Mouse (Mus musculus) cerebellum, postnatal 25 days (tissue): ENCODE measurements around the gene Cdt1.

ENCODE experiments used
- DNase-seq, 2 experiments: peaks; one replicate each; pipeline ENCODE4 v3.0.0; 2021; ENCODE audit warnings: mixed read lengths in 2 of 2

Gene Cdt1

DNA sequence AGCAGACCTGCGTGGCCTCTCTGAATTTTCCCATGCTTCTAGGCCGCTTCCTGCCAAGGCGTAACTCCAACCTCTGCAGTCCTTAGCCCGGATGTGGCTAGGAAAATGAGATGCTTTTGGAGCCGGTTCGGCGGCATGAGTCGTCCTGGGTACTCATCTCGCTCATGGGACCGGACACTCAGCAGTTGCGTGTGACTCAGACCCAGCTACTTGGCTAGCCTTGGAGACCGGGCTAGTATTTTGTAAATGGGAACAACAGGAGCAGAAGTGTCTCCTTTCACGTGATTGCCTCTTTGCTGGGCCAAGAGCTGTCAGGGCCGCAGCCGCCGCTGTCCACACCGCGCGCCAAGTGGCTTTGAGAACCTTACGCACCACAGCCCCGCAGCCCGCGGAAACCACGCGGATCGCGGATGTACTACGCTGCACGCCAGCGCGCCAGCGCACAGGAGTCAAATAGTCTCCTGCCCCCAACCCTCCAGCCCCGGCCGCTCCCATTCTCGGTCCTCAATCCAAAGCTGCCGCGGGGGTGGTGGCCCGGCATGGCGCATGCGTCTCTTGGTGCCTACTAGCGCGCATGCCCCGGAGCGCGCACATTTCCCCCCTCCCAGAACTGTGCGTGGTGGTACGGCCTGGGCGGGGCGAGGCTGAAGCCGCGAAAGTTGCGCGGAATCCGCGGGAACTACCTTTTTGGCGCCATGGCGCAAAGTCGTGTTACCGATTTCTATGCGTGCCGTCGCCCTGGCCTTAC, at the start of gene Cdt1:
Cdt1 (plus strand) TSS at position 655 of the 748 bp plus-strand sequence.
- DNase-seq: peak; percentile 97 to 98

DNA sequence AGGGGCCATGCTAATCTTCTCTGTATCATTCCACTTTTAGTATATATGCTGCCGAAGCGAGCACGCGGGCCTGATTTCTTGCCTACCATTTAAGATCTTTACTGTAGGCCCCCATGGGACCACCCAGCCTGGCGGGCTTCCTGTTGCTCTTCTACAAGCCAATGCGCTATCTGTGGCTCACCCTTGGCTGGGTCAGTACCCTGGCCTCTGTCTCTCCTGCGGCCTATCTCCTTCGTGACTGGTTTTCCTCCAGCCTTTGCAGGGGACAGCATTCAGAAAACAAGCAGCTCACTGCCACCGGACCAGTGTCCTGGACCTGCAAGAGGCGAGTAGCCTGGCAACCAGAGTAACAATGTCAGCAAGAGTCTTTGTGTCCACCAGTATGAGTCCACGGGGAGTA, 47.2 kb upstream of the Cdt1 start:
- DNase-seq: no peak

- peak in 1 of 2 experiments; percentile 19 for DNase-seq
These were observed 44.8 kb upstream of the Cdt1 start for GRCm38 (mm10) chr8:122522796-122523651.

DNA sequence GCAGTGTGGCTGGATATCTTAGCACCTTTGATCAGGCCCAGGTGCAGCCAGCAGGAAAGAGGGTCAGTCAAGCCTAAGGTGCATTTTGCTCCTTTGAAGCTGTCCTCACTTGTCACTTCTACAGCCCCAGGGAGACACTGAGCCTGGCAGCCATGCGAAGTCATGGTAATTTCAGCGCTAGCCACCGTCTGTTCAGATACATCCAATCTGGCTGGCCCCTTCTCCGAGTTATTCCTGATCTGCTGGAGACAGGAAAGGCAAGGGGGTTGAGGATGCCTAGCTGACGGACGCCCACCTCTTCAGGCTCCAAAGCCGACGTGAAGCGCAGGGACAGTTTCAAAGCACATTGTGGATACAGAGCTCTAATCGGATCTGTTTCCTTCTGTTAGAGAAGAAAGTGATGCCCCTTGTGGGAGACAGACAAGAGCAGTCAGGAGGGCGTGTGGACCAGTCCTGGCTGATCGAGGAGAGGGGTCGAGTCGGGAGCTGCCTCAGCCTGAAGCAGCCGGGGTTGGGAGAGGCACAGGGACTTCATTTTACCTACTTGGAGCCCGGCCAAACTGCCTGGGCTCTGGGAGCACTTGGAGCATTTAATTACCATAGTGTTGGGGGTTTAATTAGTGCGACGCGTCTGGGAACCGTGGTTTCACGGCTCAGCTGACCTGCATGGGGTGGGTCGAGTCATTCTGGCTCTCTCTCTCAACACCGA, 44.0 kb upstream of the Cdt1 start:
- DNase-seq: peak; percentile 47 to 52

DNA sequence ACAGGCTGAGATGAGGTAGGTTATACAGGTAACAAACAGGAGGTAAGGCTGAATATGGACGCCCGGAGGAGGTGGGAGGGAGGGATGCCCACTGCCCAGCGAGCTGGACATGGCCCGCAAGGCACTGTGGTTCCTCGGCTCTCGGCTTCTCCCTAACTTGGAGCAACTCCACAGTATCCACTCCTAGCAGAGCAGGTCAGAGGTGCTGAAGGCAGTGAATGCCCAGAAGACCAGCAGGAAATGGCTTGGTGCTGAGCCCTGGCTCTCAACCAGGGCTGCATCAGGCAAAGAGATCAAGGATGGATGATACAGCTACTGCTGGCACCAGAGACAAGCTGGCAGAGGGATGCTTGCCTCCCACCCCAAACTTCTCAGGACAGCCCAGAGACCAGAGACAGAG, 43.3 kb upstream of the Cdt1 start:
- peak in 1 of 2 experiments; percentile 25 for DNase-seq

DNA sequence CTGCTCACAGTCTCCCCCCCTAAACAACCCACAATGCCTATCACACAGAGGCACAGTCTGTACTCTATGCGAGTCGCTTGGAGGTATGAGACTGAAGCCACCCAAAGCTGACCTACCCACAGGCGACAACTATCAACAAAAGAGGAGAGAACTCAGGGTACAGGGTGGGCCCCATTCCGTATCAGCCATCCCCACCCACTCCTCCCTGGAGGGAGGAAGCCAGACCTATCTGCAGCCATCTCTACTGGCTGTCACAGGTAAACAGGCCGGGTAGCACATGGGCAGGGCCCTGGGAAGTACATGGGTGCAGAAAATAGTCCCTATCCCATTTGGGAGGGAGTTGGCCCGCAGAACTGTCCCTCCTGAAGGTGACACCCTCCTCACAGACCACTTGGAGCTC, 42.8 kb upstream of the Cdt1 start:
- DNase-seq: no peak

GRCm38 (mm10) chr8:122526084-122526483, 41.7 kb upstream of the Cdt1 start:
- DNase-seq: no peak

GRCm38 (mm10) chr8:122526526-122527170, 41.2 kb upstream of the Cdt1 start:
- DNase-seq: no peak

- DNase-seq: no peak
These were observed 39.9 kb upstream of the Cdt1 start for GRCm38 (mm10) chr8:122527937-122528336.

DNA sequence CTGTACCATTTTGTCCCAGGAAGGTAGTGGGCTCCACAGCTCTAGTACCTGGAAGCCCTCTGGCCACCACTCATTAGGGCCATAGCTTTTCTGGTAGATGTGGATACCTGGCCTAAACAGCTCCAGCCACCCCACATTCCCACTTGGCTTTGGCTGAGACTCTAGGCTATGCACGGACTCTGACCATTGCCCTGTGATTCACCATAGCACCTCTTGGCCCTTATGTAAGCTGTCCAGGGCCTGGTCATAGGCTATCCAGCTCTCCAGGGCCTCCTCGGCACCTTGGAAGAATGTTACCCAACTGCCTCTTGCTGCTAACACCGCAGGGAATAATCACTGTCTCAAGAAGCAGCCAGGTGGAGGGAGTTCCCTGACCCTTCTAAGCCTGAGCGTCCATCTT, 38.7 kb upstream of the Cdt1 start:
- DNase-seq: no peak

- DNase-seq: no peak
These were observed 36.5 kb upstream of the Cdt1 start for GRCm38 (mm10) chr8:122531312-122531711.

GRCm38 (mm10) chr8:122537033-122537432, 30.8 kb upstream of the Cdt1 start:
- DNase-seq: no peak

- DNase-seq: no peak
These were observed 30.0 kb upstream of the Cdt1 start for GRCm38 (mm10) chr8:122537812-122538211.

- no peak for DNase-seq
These were observed 29.3 kb upstream of the Cdt1 start for GRCm38 (mm10) chr8:122538310-122539076.

GRCm38 (mm10) chr8:122544138-122544537, 23.7 kb upstream of the Cdt1 start:
- DNase-seq: no peak

- DNase-seq: no peak
These were observed 21.6 kb upstream of the Cdt1 start for GRCm38 (mm10) chr8:122546066-122546755.

DNA sequence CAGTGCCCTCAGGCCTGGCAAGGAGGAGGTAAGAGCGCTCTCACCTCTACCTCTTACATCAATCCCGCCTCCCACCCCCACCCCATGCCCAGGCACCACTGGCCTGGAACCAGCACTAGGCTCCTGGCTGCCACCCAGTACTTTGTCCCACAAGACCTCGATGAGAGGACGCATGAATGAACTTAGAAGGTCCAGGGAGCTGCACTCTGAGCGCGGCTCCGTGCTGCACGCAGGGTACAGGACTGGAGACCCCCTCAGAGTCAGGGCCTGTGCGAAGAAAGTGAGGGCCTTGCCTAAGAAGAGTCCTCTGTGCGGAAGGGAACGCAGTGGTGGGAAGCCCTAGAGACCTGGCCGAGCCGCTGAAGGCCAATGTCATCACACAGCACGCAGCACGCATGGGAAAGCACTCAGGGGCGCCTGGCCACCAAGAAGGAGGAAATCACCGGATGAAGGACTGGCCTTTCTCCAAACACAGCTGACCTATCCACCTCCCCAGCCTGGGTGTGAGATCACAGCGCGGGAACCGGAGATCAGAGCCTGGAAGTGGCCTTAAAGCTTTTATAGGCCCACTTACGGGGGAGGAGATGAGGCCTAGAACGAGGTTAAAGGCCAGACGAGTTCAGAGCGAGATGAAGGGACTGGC, 20.9 kb upstream of the Cdt1 start:
- DNase-seq: no peak

GRCm38 (mm10) chr8:122547815-122548214, 20.0 kb upstream of the Cdt1 start:
- no peak for DNase-seq

GRCm38 (mm10) chr8:122548331-122548730, 19.5 kb upstream of the Cdt1 start:
- no peak for DNase-seq

- DNase-seq: no peak
These were observed 18.9 kb upstream of the Cdt1 start for GRCm38 (mm10) chr8:122548891-122549439.
